Mouse (Mus musculus) stomach, postnatal 0 days (tissue): ENCODE data around the gene G6pc2. TPM values are rescaled to one million over a fixed set of nuclear protein-coding genes. Genes with fewer than 3 reads are reported as not detected.

Source experiments
- ATAC-seq: fragments of 200-750 bp; cut with Nextera tagmentation; 2 replicates; pipeline ENCODE4 v1.8.0; 2017; ENCODE audit not compliant: low FRiP score, low TSS enrichment
- DNase-seq: peaks from one replicate; pipeline ENCODE4 v3.0.0-alpha.2; 2016; ENCODE audit warnings: low spot score
- H3K27ac ChIP-seq: fragments of 300-500 bp; sonication (generic); replicated peaks from 2 replicates; pipeline ENCODE4 v1.5.1; 2014; ENCODE audit warnings: mild to moderate bottlenecking, control low read depth
- H3K27me3 ChIP-seq: fragments of 300-500 bp; sonication (generic); 2 replicates; pipeline ENCODE4 v1.6.1; 2014; ENCODE audit warnings: low read length; ENCODE audit not compliant: control insufficient read depth, insufficient read depth
- H3K36me3 ChIP-seq: fragments of 300-500 bp; sonication (generic); 2 replicates; pipeline ENCODE4 v1.6.1; 2014; ENCODE audit warnings: low read length, mixed read lengths; ENCODE audit not compliant: control insufficient read depth, insufficient read depth
- H3K4me1 ChIP-seq: fragments of 300-500 bp; sonication (generic); replicated peaks from 2 replicates; pipeline ENCODE4 v1.6.1; 2014; ENCODE audit warnings: antibody characterized with exemption; ENCODE audit not compliant: control insufficient read depth, insufficient read depth
- H3K4me2 ChIP-seq: fragments of 300-500 bp; sonication (generic); replicated peaks from 2 replicates; pipeline ENCODE4 v1.6.1; 2014; ENCODE audit warnings: low read depth, mild to moderate bottlenecking, control low read depth, moderate library complexity
- H3K4me3 ChIP-seq: fragments of 300-500 bp; sonication (generic); 2 replicates; pipeline ENCODE4 v1.5.1; 2014; ENCODE audit warnings: low read depth, low read length, control low read depth
- H3K9ac ChIP-seq: fragments of 300-500 bp; sonication (generic); 2 replicates; pipeline ENCODE4 v1.6.1; 2014; ENCODE audit warnings: mild to moderate bottlenecking, low read length, control low read depth, mixed read lengths
- H3K9me3 ChIP-seq: fragments of 300-500 bp; sonication (generic); 2 replicates; pipeline ENCODE4 v1.6.1; 2016; ENCODE audit warnings: low read length; ENCODE audit not compliant: control insufficient read depth
- CTCF ChIP-seq: IDR thresholded peaks from 2 replicates; pipeline ENCODE4 v1.5.1; 2016; ENCODE audit warnings: antibody characterized with exemption, low read depth, mild to moderate bottlenecking, moderate library complexity
- EP300 ChIP-seq: optimal IDR thresholded peaks from 2 replicates; pipeline ENCODE3; 2016; ENCODE audit warnings: antibody characterized with exemption
- WGBS: fragments of 180-500 bp; shearing (Covaris S2); extraction: QIAGEN DNeasy Blood & Tissue Kit; methylation state at CpG from one replicate; pipeline ENCODE4 v1.1.7; 2014; 5-methylcytosine and 5-hydroxymethylcytosine counted together
- polyA plus RNA-seq: library from polyadenylated mRNA; unstranded; fragments of >200 nt; fragmentation: Nextera tagmentation; extraction: Ambion mirVana; gene quantifications from 2 replicates; pipeline ENCODE4 v1.2.1, GENCODE M21; 2015

Gene G6pc2
- polyA plus RNA-seq = not detected in 2 replicates

DNA sequence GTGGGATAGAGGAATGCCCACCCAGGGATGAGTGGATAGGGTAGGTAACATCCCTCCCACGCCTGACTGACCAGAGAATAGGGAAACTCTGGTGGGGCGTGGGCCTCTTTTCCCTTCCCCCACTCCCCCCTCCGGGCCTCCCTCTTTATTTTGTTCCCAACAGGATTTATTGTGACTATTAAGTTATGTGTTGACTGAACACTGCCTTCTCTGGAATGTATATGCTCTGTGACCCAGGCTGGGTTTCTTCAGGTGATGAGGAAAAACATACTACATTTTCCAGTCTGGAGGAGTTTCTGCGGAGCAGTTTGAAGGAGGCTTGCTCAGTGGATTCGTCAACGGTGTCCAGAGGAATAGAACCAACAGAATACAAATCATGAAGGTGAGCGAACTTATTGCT, at the start of gene G6pc2:
Gene G6pc2 (plus strand): TSS at position 301 of the 400 bp plus-strand sequence.
- TF ChIP-seq CTCF (no peak), EP300 (no peak)
- ATAC-seq (no peak), DNase-seq (no peak)
- WGBS = 81% methylated on average over 7 of the region's 7 CpGs
- no peak within 1 kb of the TSS for H3K4me2 ChIP-seq
- no peaks in the 10 kb centered on the region for H3K27me3 ChIP-seq
- H3K9me3 ChIP-seq = no peaks in the 10 kb centered on the region
- no peaks in the 10 kb centered on the region for H3K36me3 ChIP-seq
- H3K4me1 ChIP-seq = no peaks in the 10 kb centered on the region
- no peak within 1 kb of the TSS for H3K9ac ChIP-seq
- H3K4me3 ChIP-seq = no peak within 1 kb of the TSS
- no peak within 1 kb of the TSS for H3K27ac ChIP-seq

- no peak for DNase-seq
These were observed 40.3 kb upstream of the G6pc2 start for GRCm38 (mm10) chr2:69170395-69171077.

GRCm38 (mm10) chr2:69175296-69175695, 35.6 kb upstream of the G6pc2 start:
- TF ChIP-seq CTCF = no peak
- TF ChIP-seq EP300 = no peak
- no peak overlapping the region for H3K4me2 ChIP-seq
- ATAC-seq = no peak
- WGBS = 67% methylated on average over 5 of the region's 5 CpGs
- no peak overlapping the region for H3K4me3 ChIP-seq
- H3K9ac ChIP-seq = no peak overlapping the region
- H3K27ac ChIP-seq = no peak overlapping the region
- DNase-seq = no peak
- no peaks in the 10 kb centered on the region for H3K4me1 ChIP-seq
- no peaks in the 10 kb centered on the region for H3K9me3 ChIP-seq
- H3K36me3 ChIP-seq = no peaks in the 10 kb centered on the region
- no peaks in the 10 kb centered on the region for H3K27me3 ChIP-seq

More at GRCm38 (mm10) chr2:69170395-69171077, 40.3 kb upstream of the G6pc2 start:
- H3K36me3 ChIP-seq = no peaks in the 10 kb centered on the region
- no peaks in the 10 kb centered on the region for H3K9me3 ChIP-seq
- 57% methylated on average over 9 of the region's 9 CpGs for WGBS
- no peaks in the 10 kb centered on the region for H3K4me1 ChIP-seq
- TF ChIP-seq EP300 (no peak), CTCF (no peak)
- H3K27ac ChIP-seq = no peak overlapping the region
- no peak overlapping the region for H3K9ac ChIP-seq
- H3K4me2 ChIP-seq = no peak overlapping the region
- H3K4me3 ChIP-seq = no peak overlapping the region
- no peaks in the 10 kb centered on the region for H3K27me3 ChIP-seq
- no peak for ATAC-seq

GRCm38 (mm10) chr2:69179721-69180120, 31.2 kb upstream of the G6pc2 start:
- Histone ChIP-seq H3K9me3 (no peaks in the 10 kb centered on the region), H3K4me2 (no peak overlapping the region), H3K27ac (no peak overlapping the region), H3K9ac (no peak overlapping the region), H3K4me1 (no peaks in the 10 kb centered on the region), H3K27me3 (no peaks in the 10 kb centered on the region), H3K4me3 (no peak overlapping the region), H3K36me3 (no peaks in the 10 kb centered on the region)
- no peak for DNase-seq
- no peak for TF ChIP-seq CTCF
- TF ChIP-seq EP300 = no peak
- 89% methylated on average over 4 of the region's 4 CpGs for WGBS
- ATAC-seq = no peak

- Histone ChIP-seq H3K9me3 (no peaks in the 10 kb centered on the region), H3K36me3 (peaks cover 8% of the 10 kb centered on the region; the same call in 1 of the 2 replicates), H3K27ac (no peak overlapping the region), H3K9ac (no peak overlapping the region), H3K27me3 (no peaks in the 10 kb centered on the region), H3K4me3 (no peak overlapping the region), H3K4me1 (no peaks in the 10 kb centered on the region), H3K4me2 (no peak overlapping the region)
- WGBS = 100% methylated on average over 2 of the region's 2 CpGs
- TF ChIP-seq CTCF = no peak
- TF ChIP-seq EP300 = no peak
- DNase-seq = no peak
- 0 out of 2 replicates have a peak, but pooled peaks have one; percentile 18 for ATAC-seq
These were observed 22.9 kb upstream of the G6pc2 start for GRCm38 (mm10) chr2:69187990-69188389.

- Histone ChIP-seq H3K4me1 (no peaks in the 10 kb centered on the region), H3K27me3 (no peaks in the 10 kb centered on the region), H3K9ac (no peak overlapping the region), H3K27ac (no peak overlapping the region), H3K36me3 (peaks cover 13% of the 10 kb centered on the region), H3K4me3 (no peak overlapping the region), H3K4me2 (no peak overlapping the region), H3K9me3 (no peaks in the 10 kb centered on the region)
- no peak for ATAC-seq
- DNase-seq = no peak
- WGBS = 81% methylated on average over 6 of the region's 6 CpGs
- TF ChIP-seq CTCF (no peak), EP300 (no peak)
These were observed 22.1 kb upstream of the G6pc2 start for GRCm38 (mm10) chr2:69188732-69189131.
